Mouse (Mus musculus) frontal cortex, postnatal 25 days (tissue): Measurements from ENCODE around the gene Rps27a.
"Not testable (repeated sequence)": the region's sequence is repeated elsewhere in the genome, so short reads cannot be mapped to it uniquely, and the experiment has no call there.

ENCODE experiments used
- DNase-seq, 2 experiments: peaks; one replicate each; pipeline ENCODE4 v3.0.0; 2022; ENCODE audit warnings: low spot score in 2 of 2

Rps27a gene

GRCm38 (mm10) chr11:29547752-29548503 lies at the start of gene Rps27a, which contains the start of gene Clhc1:
Gene Rps27a (minus strand): TSS chr11:29548109.
Gene Clhc1 (plus strand): TSS chr11:29547950.
- DNase-seq, result peak; percentile 85 to 92

GRCm38 (mm10) chr11:29597159-29597558 lies 49.2 kb upstream of the Rps27a start:
- no peak for DNase-seq

- no peak for DNase-seq
Measured at GRCm38 (mm10) chr11:29595217-29595616, 47.3 kb upstream of the Rps27a start.

- DNase-seq, result no peak
Measured at GRCm38 (mm10) chr11:29579610-29580009, 31.7 kb upstream of the Rps27a start.

GRCm38 (mm10) chr11:29572656-29573055 lies 24.7 kb upstream of the Rps27a start:
- no peak for DNase-seq

- no peak for DNase-seq
Measured at GRCm38 (mm10) chr11:29571536-29571935, 23.6 kb upstream of the Rps27a start.

GRCm38 (mm10) chr11:29563406-29563805 lies 15.5 kb upstream of the Rps27a start:
- DNase-seq, result no peak

GRCm38 (mm10) chr11:29560990-29561389 lies 13.1 kb upstream of the Rps27a start:
- no peak for DNase-seq

GRCm38 (mm10) chr11:29560452-29560851 lies 12.5 kb upstream of the Rps27a start:
- no peak for DNase-seq

- DNase-seq, result no peak
Measured at GRCm38 (mm10) chr11:29549425-29549778, 1.5 kb upstream of the Rps27a start.

GRCm38 (mm10) chr11:29548504-29549424 lies 855 bp upstream of the Rps27a start:
- no peak for DNase-seq

GRCm38 (mm10) chr11:29547249-29547751 lies 609 bp downstream of the Rps27a start:
- DNase-seq, result no peak

- no peak for DNase-seq
Measured at GRCm38 (mm10) chr11:29546762-29547161, 1.1 kb downstream of the Rps27a start.

GRCm38 (mm10) chr11:29546297-29546696 lies 1.6 kb downstream of the Rps27a start:
- DNase-seq, result not testable (repeated sequence)

- not testable (repeated sequence) for DNase-seq
Measured at GRCm38 (mm10) chr11:29545150-29545752, 2.7 kb downstream of the Rps27a start.

GRCm38 (mm10) chr11:29544225-29544945 lies 3.5 kb downstream of the Rps27a start:
- DNase-seq, result no peak

GRCm38 (mm10) chr11:29538201-29538600 lies 9.7 kb downstream of the Rps27a start:
- DNase-seq, result no peak

- DNase-seq, result peak; percentile 62 to 71
Measured at GRCm38 (mm10) chr11:29525988-29526794, 21.7 kb downstream of the Rps27a start, which contains the start of gene Mtif2. Gene Mtif2 (plus strand): TSS chr11:29526408.

GRCm38 (mm10) chr11:29514682-29515412 lies 33.1 kb downstream of the Rps27a start, which contains the start of gene Prorsd1:
Gene Prorsd1 (minus strand): TSS chr11:29515033.
- DNase-seq, result peak; percentile 40 to 61

- no peak for DNase-seq
Measured at GRCm38 (mm10) chr11:29514325-29514681, 33.6 kb downstream of the Rps27a start.
